Mouse (Mus musculus) forebrain, embryonic 14.5 days (tissue): Measurements from ENCODE around the gene Sept9. TPM values are rescaled to one million over a fixed set of nuclear protein-coding genes. Genes with fewer than 3 reads are reported as not detected.

Experiments
- ATAC-seq: fragments of 200-750 bp; cut with Nextera tagmentation; 2 replicates; pipeline ENCODE4 v1.8.0; 2017; ENCODE audit warnings: mild to moderate bottlenecking, moderate library complexity
- DNase-seq: peaks from one replicate; pipeline ENCODE4 v3.0.0-alpha.2; 2015; ENCODE audit warnings: low spot score
- H3K27ac ChIP-seq: fragments of 300-500 bp; sonication (generic); 2 replicates; pipeline ENCODE4 v1.5.1; 2014; ENCODE audit warnings: low read depth, mild to moderate bottlenecking, control low read depth, low read length, moderate library complexity
- H3K27me3 ChIP-seq: fragments of 300-500 bp; sonication (generic); replicated peaks from 2 replicates; pipeline ENCODE4 v1.6.1; 2014; ENCODE audit warnings: low read length, control low read depth, mixed read lengths; ENCODE audit not compliant: control insufficient read depth, insufficient read depth
- H3K36me3 ChIP-seq: fragments of 300-500 bp; sonication (generic); 2 replicates; pipeline ENCODE4 v1.6.1; 2014; ENCODE audit warnings: low read length, control low read depth; ENCODE audit not compliant: control insufficient read depth, insufficient read depth
- H3K4me1 ChIP-seq: fragments of 300-500 bp; sonication (generic); 2 replicates; pipeline ENCODE4 v1.6.1; 2014; ENCODE audit warnings: antibody characterized with exemption, low read length, control low read depth; ENCODE audit not compliant: control insufficient read depth, insufficient read depth
- H3K4me2 ChIP-seq: fragments of 300-500 bp; sonication (generic); 2 replicates; pipeline ENCODE4 v1.6.1; 2014; ENCODE audit warnings: mild to moderate bottlenecking, control low read depth, low read length
- H3K4me3 ChIP-seq: fragments of 300-500 bp; sonication (generic); 2 replicates; pipeline ENCODE4 v1.5.1; 2014; ENCODE audit warnings: low read depth, low read length, control low read depth
- H3K9ac ChIP-seq: fragments of 300-500 bp; sonication (generic); 2 replicates; pipeline ENCODE4 v1.6.1; 2014; ENCODE audit warnings: mild to moderate bottlenecking, low read length, control low read depth, moderate library complexity
- H3K9me3 ChIP-seq: fragments of 300-500 bp; sonication (generic); replicated peaks from 2 replicates; pipeline ENCODE4 v1.6.1; 2016; ENCODE audit warnings: low read length, control low read depth, mixed read lengths; ENCODE audit not compliant: control insufficient read depth
- WGBS: fragments of 180-500 bp; shearing (Covaris S2); extraction: QIAGEN DNeasy Blood & Tissue Kit; methylation state at CpG from one replicate; pipeline ENCODE4 v1.1.7; 2014; 5-methylcytosine and 5-hydroxymethylcytosine counted together
- polyA plus RNA-seq: library from polyadenylated mRNA; unstranded; fragments of >200 nt; fragmentation: Nextera tagmentation; extraction: Ambion mirVana; gene quantifications from 2 replicates; pipeline ENCODE4 v1.2.1, GENCODE M21; 2014

The Sept9 gene
- polyA plus RNA-seq, 1 experiment from 2014 or later = 113 TPM

DNA sequence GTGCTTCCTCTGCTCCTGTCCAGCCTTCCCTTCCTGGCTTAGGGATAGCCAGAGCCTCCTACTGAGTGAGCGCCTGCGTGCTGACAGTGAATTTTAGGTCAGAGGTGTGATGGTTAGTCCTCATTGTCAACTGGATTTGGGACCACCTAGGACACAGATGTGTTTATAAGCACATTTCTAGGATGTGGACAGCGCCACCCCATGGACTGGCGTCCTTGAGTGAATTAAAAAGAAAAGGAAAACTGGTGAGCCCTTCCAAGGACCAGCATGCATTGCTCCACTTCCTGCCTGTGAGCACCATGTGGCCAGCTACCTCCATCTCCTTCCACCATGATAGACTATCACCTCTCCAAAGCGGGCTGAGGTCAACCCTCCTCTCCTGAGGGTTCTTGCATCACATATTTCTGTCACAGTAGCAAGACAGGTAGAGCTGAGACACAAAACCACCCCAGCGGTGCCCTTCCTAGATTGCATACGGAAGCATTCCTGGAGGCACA lies 167.4 kb downstream of the Sept9 start:
- Histone ChIP-seq H3K36me3 (peaks cover 11% of the 10 kb centered on the region), H3K9me3 (no peaks in the 10 kb centered on the region), H3K4me2 (no peak overlapping the region), H3K4me3 (no peak overlapping the region), H3K27ac (no peak overlapping the region), H3K27me3 (no peaks in the 10 kb centered on the region), H3K4me1 (no peaks in the 10 kb centered on the region), H3K9ac (no peak overlapping the region)
- WGBS = 77% methylated on average over 7 of the region's 7 CpGs
- no peak for DNase-seq
- ATAC-seq = no peak

DNA sequence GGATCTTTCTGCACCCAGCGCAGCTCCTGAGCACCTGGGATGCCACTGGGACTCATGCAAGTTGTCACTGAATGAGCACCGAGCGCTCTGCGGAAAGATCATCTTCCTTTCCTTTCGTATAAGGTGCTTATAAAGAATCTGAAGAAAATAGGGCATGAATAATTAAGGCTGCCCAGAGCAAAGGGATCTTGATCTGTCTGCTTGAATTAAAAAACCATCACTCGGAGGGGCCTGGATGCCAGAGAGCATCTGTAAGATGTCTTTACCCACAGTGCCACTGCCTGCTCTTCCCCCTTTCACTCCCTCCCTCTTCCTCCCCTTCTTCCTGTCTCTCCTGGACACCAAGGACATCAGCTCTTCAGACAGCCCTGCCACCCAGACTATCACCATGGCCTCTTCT lies 168.5 kb downstream of the Sept9 start:
- H3K4me2 ChIP-seq = no peak overlapping the region
- no peaks in the 10 kb centered on the region for H3K4me1 ChIP-seq
- H3K4me3 ChIP-seq = no peak overlapping the region
- H3K27me3 ChIP-seq = no peaks in the 10 kb centered on the region
- no peak for DNase-seq
- H3K9me3 ChIP-seq = no peaks in the 10 kb centered on the region
- H3K27ac ChIP-seq = no peak overlapping the region
- ATAC-seq = no peak
- WGBS = 92% methylated on average over 6 of the region's 6 CpGs
- H3K9ac ChIP-seq = no peak overlapping the region
- peaks cover under 1% of the 10 kb centered on the region; the same call in 1 of the 2 replicates for H3K36me3 ChIP-seq

DNA sequence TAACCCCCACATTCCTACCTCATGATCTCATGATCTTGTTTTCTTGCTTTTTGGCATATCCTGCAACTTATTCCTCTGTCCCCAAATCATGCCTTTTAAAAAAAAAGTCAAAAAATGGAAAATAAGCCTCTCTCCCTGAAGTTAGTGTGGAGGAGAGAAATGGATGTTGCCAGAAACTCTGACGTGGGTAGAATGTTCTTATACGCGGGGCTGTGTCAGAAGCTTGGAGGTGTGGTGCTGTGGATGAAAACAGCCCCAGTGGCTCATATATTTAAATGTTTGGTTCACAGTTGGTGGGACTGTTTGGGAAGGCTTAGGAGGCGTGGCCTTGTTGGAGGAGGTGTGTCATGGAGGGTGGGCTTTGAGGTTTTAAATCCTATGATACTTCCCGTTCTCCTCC lies 169.9 kb downstream of the Sept9 start:
- no peak overlapping the region for H3K27ac ChIP-seq

DNA sequence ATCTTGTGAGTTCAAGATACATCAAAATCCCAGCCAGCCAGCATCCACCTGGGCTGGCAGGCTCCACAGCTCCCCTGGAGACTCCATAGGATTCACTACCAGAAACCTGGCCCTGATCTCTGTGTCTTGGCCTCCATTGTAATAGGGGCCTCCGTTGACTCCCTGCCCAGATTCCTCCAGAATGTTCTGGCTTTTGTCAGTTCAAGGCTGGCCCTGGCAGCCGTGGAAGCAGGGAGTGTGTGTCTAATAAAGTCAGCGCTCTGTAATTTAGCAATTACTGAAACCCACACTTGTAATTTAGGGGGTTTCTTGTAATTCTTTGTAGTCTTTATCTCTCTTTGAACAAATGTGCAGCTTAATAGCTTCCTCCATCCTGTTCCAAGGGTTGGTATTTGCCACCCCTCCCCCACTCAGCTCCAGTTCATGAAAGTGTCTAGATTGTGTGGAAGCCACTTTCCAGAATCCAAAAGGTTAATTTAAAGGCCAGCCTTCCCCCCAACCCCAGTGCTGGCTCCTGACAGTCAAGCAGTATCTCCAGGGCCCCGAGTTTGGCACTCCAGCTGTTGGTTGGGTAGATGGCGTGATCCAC lies 170.9 kb downstream of the Sept9 start:
- H3K27me3 ChIP-seq = no peaks in the 10 kb centered on the region
- no peak overlapping the region for H3K27ac ChIP-seq
- H3K4me2 ChIP-seq = no peak overlapping the region
- 51% methylated on average over 5 of the region's 5 CpGs for WGBS
- H3K9me3 ChIP-seq = no peaks in the 10 kb centered on the region
- no peaks in the 10 kb centered on the region for H3K4me1 ChIP-seq
- H3K4me3 ChIP-seq = no peak overlapping the region
- H3K36me3 ChIP-seq = no peaks in the 10 kb centered on the region
- H3K9ac ChIP-seq = no peak overlapping the region
- no peak for ATAC-seq
- DNase-seq = peak; percentile 47

More for the DNA sequence above, 169.9 kb downstream of the Sept9 start:
- Histone ChIP-seq H3K4me2 (no peak overlapping the region), H3K9me3 (no peaks in the 10 kb centered on the region), H3K4me3 (no peak overlapping the region), H3K9ac (no peak overlapping the region), H3K4me1 (no peaks in the 10 kb centered on the region), H3K36me3 (no peaks in the 10 kb centered on the region), H3K27me3 (no peaks in the 10 kb centered on the region)
- ATAC-seq (no peak), DNase-seq (no peak)
- 83% methylated on average over 5 of the region's 5 CpGs for WGBS

DNA sequence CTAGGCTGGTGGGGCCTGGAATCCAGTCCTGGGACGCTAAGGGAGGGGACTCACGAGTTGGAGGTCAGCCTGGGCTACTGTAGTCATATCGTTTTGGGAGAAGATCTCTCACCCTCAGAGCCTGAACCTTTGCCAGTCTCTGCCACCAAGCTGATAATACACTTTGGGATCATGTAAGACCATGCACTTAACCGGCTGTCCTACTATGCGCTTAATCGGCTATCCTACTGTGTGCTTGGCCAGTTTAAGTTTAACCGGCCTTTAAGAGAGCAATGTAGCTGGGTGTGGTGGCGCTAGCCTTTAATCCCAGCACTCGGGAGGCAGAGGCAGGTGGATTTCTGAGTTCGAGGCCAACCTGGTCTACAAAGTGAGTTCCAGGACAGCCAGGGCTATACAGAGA lies 173.1 kb downstream of the Sept9 start:
- no peak overlapping the region for H3K4me2 ChIP-seq
- no peak overlapping the region for H3K27ac ChIP-seq
- no peak overlapping the region for H3K4me3 ChIP-seq
- no peaks in the 10 kb centered on the region for H3K9me3 ChIP-seq
- no peaks in the 10 kb centered on the region for H3K27me3 ChIP-seq
- DNase-seq (no peak), ATAC-seq (no peak)
- no peak overlapping the region for H3K9ac ChIP-seq
- no peaks in the 10 kb centered on the region for H3K4me1 ChIP-seq
- H3K36me3 ChIP-seq = no peaks in the 10 kb centered on the region
- WGBS = 92% methylated on average over 10 of the region's 10 CpGs

DNA sequence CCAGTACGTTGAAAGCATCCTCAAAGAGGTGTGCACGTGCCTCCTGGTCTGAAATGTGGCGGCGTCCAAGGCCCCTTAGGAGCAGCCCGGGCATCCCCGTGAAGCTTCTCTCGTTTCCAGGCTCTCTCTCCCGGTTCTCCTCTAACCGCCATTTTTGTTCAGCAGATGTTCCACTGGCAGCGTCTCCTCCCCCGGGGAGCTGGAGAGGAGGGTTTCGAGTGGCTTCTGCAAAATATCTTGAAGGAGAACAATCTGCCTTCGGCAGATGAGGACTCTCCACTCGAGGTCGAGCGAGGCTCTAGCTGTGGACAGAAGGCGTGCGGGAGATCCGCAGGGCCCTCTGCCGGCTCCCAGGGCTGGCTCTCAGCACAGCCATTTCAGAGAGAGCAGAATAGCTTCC lies 173.7 kb downstream of the Sept9 start:
- WGBS = 75% methylated on average over 20 of the region's 20 CpGs
- ATAC-seq (no peak), DNase-seq (peak; percentile 36)
- no peak overlapping the region; the same call in 1 of the 2 replicates for H3K27ac ChIP-seq
- no peak overlapping the region for H3K4me2 ChIP-seq
- no peaks in the 10 kb centered on the region for H3K36me3 ChIP-seq
- no peak overlapping the region for H3K4me3 ChIP-seq
- H3K27me3 ChIP-seq = no peaks in the 10 kb centered on the region
- H3K9me3 ChIP-seq = no peaks in the 10 kb centered on the region
- no peak overlapping the region for H3K9ac ChIP-seq
- H3K4me1 ChIP-seq = no peaks in the 10 kb centered on the region

DNA sequence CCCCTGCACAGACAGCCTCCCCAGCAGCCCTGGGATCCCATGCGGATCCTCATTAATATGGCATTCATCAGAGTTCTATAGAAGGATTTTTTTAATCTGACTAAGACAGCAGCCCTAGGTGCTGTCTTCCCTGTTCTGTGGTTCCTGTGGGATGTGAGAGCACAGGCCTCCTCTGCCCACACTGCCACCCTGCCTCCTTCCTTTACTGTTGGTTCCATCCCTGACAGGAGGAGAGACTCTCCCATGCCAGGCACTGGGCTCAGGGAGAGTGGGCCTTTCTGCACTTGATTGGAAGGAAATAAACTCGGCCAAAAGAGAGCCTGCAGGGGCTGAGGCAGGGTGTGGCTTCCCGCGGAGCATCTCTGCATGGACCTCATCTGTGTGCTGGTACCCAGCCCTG lies 174.4 kb downstream of the Sept9 start:
- no peak for ATAC-seq
- Histone ChIP-seq H3K27me3 (no peaks in the 10 kb centered on the region), H3K4me3 (no peak overlapping the region), H3K9me3 (no peaks in the 10 kb centered on the region), H3K9ac (no peak overlapping the region), H3K27ac (no peak overlapping the region), H3K4me1 (no peaks in the 10 kb centered on the region), H3K4me2 (no peak overlapping the region), H3K36me3 (no peaks in the 10 kb centered on the region)
- WGBS = 36% methylated on average over 4 of the region's 4 CpGs
- no peak for DNase-seq

DNA sequence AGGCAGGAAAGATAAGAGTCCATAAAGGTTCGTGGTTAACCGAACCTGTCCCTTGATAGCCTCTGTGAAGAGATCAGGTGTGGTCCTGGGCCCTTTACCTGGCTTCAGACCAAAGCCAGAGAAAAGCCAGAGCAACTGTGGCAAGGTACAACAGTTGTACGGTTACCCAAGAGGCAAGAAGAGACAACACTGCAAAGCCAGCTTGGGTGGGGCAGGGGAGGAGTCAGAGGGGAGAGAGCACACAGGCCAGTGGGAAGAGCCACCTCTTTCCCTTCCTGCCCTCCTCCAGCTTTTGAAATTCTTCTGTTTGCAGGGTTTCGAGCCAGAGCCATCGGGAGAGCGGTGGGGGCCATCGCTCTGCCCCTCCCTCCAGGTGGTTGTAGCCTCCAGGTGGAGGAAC lies 174.8 kb downstream of the Sept9 start:
- Histone ChIP-seq H3K4me1 (no peaks in the 10 kb centered on the region), H3K9me3 (no peaks in the 10 kb centered on the region), H3K27ac (no peak overlapping the region), H3K4me3 (no peak overlapping the region), H3K9ac (no peak overlapping the region), H3K4me2 (no peak overlapping the region), H3K36me3 (no peaks in the 10 kb centered on the region), H3K27me3 (no peaks in the 10 kb centered on the region)
- no peak for DNase-seq
- ATAC-seq = no peak
- WGBS = 61% methylated on average over 7 of the region's 7 CpGs

DNA sequence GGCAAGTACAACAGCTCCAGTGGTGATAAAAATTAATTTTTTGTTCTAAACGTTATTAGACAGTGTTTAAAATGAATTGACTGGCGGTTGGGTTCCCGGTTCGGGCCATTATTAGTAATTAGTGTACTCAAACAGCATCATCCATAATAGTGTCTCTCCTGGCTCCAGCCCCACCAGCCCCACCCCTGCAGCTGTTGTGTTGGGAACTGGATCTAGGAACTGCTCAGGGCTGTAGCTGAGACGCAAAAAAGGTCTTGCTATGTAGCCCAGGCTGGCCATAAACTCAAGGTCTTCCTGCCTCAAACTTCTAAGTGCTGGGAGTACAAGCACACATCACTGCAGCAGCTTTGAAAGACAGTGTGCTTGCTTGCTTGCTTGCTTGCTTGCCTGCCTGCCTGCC lies 180.3 kb downstream of the Sept9 start:
- Histone ChIP-seq H3K4me1 (0 out of 2 replicates have a peak, but pooled peaks cover 2% of the 10 kb centered on the region), H3K27ac (no peak overlapping the region), H3K9me3 (no peaks in the 10 kb centered on the region), H3K9ac (no peak overlapping the region), H3K4me3 (no peak overlapping the region), H3K4me2 (no peak overlapping the region), H3K36me3 (no peaks in the 10 kb centered on the region), H3K27me3 (no peaks in the 10 kb centered on the region)
- ATAC-seq (no peak), DNase-seq (no peak)
- WGBS = 75% methylated on average over 5 of the region's 5 CpGs
